Mouse (Mus musculus): ENCODE measurements at regions not wholly inside any gene's neighbourhood (a gene's known extent, or its start where the extent isn't known, plus 50 kb on each side); places are given as distances from the start of the nearest gene placed in this dataset.

DNA sequence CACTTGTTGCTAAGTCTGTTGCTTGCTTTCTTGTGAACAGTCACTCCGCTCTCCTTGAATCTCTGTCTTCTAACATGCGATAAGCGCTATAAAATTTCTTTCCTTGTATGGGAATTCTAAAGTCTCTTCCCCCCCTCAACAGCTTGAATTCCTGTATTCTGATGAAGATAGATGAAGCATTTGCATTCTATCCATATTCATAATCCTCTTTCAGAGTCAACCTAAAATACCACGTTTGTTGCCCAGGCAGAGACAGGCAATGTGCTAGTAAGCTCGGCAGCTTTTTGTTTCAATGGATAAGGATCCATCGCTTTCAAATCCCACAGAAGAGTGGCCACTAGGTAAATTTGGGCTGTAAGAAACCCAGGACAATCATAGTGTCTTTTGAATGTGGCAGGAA lies 268.5 kb upstream of the Adgrl2 start:
- no peak for TF ChIP-seq CTCF (IDR thresholded peaks at IDR 0.05)
- no peak for TF ChIP-seq EP300 (IDR thresholded peaks at IDR 0.05; ENCODE audit: insufficient read depth, low read depth, low read length)
- no peak for TF ChIP-seq POLR2A (IDR thresholded peaks at IDR 0.05; ENCODE audit: insufficient read depth, low read depth, low read length)
